Mouse (Mus musculus) stomach, postnatal 0 days (tissue): Measurements from ENCODE around the gene Gal3st1.

Experiments
- CTCF ChIP-seq: IDR thresholded peaks from 2 replicates; pipeline ENCODE4 v1.5.1; 2016; ENCODE audit warnings: antibody characterized with exemption, low read depth, mild to moderate bottlenecking, moderate library complexity
- EP300 ChIP-seq: optimal IDR thresholded peaks from 2 replicates; pipeline ENCODE3; 2016; ENCODE audit warnings: antibody characterized with exemption

GRCm38 (mm10) chr11:3978421-3978820, 5.0 kb upstream of the Gal3st1 start:
- TF ChIP-seq EP300 (no peak), CTCF (no peak)
